Mouse (Mus musculus) adrenal gland, postnatal 4 days (tissue): ENCODE results near the gene Cnnm2. TPM values are rescaled to one million over a fixed set of nuclear protein-coding genes. Genes with fewer than 3 reads are reported as not detected.

Source experiments
- DNase-seq, 2 experiments: peaks; one replicate each; pipeline ENCODE4 v3.0.0; 2021 to 2022; ENCODE audit warnings: low spot score in 2 of 2, mixed read lengths in 2 of 2
- total RNA-seq, 2 experiments: library from RNA; stranded (reverse); gene quantifications; 2 replicates each; pipeline ENCODE4 v1.2.3; 2021

Gene Cnnm2
- total RNA-seq, 2 experiments from 2014 or later, result 13.9 to 15.0 TPM

DNA sequence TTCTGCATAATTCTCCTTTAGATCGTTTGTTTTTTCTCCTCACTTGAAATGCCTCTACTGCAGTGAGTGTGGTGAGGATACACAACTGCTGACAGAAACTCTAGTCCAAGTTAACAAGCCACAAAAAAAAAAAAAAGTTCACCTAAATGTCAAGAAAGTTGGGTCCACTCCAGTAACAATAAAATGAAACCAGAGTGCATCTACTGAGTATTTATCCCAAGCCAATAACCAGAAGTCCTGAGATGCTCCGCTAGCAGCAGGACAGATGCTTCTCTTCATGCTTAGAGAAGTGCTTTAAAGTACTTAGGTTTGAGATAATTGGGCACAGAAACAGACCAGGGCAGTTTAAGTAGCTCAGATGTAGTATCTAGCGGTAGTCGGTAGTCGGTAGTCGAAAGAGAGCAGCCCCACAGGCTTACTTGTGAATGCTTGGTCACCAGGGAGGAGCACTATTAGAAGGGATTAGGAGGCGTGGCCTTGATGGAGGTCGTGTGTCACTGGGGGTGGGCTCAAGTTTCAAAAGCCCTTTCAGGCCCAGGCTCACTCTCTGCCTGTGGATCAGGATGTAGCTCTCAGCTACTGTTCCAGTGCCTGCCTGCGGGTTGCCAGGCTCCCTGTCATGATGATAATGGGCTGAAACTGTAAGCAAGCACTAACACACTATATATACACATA lies 154.1 kb downstream of the Cnnm2 start:
- no peak for DNase-seq

DNA sequence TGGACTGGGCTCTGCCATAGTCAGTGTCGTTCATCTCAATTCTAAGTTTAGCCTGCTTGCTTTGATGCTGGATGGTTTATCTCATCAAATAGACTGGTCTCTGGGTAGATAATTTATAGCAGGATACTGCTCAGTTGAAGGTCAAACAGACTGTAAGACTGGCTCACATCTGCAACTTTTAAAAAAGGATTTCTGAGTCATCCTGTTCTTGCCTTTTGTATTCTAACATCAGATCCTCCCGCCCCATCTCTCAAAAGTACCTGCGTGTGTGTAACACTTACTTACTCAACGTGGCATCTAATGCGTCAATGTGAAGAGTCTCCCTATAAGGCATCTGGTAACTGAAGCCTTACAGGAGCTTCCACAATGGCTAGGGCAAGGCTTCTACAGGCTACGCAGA lies 159.2 kb downstream of the Cnnm2 start:
- no peak for DNase-seq

DNA sequence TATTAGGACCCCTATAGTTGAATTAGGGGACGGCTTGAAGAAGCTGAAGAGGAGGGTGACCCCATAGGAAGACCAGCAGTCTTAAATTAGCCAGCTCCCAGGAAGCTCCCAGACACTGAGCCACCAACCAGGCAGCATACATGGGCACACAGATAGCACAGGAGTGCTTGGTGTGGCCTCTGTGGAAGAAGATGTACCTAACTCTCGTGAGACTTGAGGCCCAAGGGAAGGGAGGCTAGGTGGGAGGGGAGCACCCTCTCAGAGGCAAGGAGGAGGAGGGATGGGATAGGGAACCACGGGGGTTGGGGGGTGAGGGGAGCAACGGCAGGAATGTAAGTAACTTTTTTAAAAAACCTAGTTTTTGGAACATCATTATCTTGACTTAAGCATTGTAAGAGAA lies 165.0 kb downstream of the Cnnm2 start:
- no peak for DNase-seq

DNA sequence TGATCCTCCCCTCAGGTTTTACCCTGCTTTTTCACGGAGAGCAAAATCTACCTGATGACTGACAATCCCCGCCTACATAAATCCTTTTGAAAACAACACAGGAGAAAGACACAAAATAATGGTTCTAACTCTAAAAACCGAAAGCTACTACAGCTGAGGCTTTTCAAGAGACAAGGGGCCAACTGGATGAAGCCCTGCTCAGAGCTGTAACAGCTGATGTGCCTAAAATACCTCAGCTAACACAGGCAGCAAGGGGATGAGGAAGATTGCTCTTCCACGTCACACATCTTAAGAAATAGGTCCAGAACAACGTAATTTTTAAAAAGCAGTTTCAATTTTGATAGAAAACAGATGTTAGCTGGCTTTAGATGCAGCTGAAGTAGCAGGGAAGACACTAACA lies 165.6 kb downstream of the Cnnm2 start:
- DNase-seq, result no peak

DNA sequence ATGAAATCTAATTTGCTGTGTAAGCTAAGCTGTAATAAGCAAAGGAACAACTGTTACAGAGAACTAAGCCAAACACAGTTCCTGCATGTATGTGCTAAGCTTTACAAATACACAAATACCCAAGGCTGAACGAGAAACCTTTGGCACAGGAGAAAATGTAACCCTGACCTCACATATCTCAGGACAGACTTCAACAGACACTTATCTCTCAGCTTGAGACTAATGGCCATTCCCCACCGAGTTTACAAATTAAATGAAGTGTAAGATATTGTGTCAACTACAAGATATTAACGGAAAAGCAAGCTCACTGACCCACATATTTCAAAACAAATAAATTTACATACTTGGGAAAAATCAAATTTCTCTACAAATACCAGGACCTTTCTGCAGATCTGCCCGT lies 166.7 kb downstream of the Cnnm2 start:
- no peak for DNase-seq

DNA sequence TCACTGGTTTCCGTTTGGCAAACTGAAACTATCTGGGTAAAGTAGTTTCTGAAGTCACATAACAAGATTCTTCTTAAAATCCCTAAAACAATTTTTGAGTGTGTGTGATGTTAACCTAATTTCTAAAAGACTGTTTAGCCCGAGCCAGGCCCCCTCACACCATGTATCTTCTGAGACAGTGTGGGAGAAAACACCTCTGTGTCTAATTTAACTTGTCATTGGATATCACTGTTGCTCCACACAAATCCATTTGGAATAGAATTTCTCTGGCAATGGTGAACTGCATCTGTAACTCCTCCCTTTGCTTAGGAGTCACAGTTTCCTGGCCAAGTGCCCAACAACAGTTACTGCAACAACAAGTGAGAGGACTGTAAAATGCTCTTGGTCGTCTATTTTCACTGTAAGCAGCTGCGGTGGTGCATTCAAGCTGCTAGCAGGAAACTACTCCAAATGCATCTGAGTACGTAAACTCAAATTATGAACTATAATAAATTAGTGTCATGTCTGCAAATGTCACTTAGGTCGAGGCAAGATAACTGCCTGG lies 167.7 kb downstream of the Cnnm2 start:
- peak in 1 of 2 experiments; percentile 68 for DNase-seq

Other genes starting within 250 kb of the Cnnm2 start
- 10 to 100 TPM; 47.2 to 54.9 TPM for gene Arl3, start 188.4 kb upstream of the Cnnm2 start, total RNA-seq
- gene Sfxn2, start 188.2 kb upstream of the Cnnm2 start, total RNA-seq, result 10 to 100 TPM; 13.1 to 18.4 TPM
- 100 to 1,000 TPM; 180 to 182 TPM for gene Wbp1l, start 162.5 kb upstream of the Cnnm2 start, total RNA-seq
- gene Cyp17a1, start 88.4 kb upstream of the Cnnm2 start, total RNA-seq, result 1 to 10 TPM; 1.1 to 1.4 TPM
- 10 to 100 TPM; 16.2 to 20.9 TPM for gene Borcs7, start 71.7 kb upstream of the Cnnm2 start, total RNA-seq
- 10 to 100 TPM; 64.6 to 73.2 TPM for gene As3mt, start 54.1 kb upstream of the Cnnm2 start, total RNA-seq